In the genomic region with DNA sequence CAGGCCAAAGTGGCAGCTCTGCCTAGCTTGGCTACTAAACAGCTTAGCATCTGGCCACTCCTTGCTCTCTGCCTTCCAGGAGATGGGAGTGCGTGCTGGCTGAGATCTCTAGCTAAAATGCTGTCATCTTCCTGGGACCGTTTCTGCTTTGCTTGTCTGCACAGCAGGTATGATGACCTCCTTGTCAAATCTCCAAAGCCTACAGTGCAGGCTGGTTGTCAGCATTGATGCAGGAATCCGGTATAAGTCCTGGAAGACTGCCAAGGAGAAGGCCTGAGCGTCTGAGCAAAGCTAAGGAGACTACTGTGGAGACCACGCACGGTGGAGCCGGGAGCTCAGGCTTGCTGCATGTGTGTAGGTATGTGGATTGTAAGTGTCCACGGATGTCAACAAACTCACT, we compare ENCODE assay signal across 7 mouse cellular contexts. TPM values are rescaled to one million over a fixed set of nuclear protein-coding genes. Genes with fewer than 3 reads are reported as not detected.
A peak's percentile ranks its signal among the peaks of the same experiment; 100 is the strongest.
DNase-seq lines count a peak whose midpoint lies in the region; ATAC-seq and TF ChIP-seq lines count a peak whose summit lies in the region.

A gene (plus strand): TSS at position 173 of the 400 bp plus-strand sequence.

- intact Hi-C loops in left cerebral cortex, postnatal 36 days (cut with DNase I): no loop called here

- no peaks in the 10 kb centered on the region for H3K36me3 ChIP-seq in hindbrain, embryonic 12.5 days
- no peaks in the 10 kb centered on the region for H3K36me3 ChIP-seq in midbrain, embryonic 14.5 days (ENCODE audit: control insufficient read depth, insufficient read depth, low read length)

- no peak within 1 kb of the TSS for H3K4me3 ChIP-seq in cortical plate, adult 2 months (ENCODE audit: insufficient read depth, low read length)
- no peak within 1 kb of the TSS for H3K4me3 ChIP-seq in hindbrain, embryonic 12.5 days
- H3K4me3 ChIP-seq in midbrain, embryonic 14.5 days (replicated peaks; ENCODE audit: low read depth, low read length): no peak within 1 kb of the TSS

- WGBS in hindbrain, embryonic 12.5 days: 75% methylated on average over 8 of the region's 8 CpGs
- 77% methylated on average over 8 of the region's 8 CpGs for WGBS in midbrain, embryonic 14.5 days

- H3K9ac ChIP-seq in hindbrain, embryonic 12.5 days: no peak within 1 kb of the TSS
- H3K9ac ChIP-seq in midbrain, embryonic 14.5 days (replicated peaks; ENCODE audit: low read length): no peak within 1 kb of the TSS

- TF ChIP-seq CTCF in cortical plate, adult 2 months (IDR thresholded peaks at IDR 0.05; ENCODE audit: extremely low read depth, insufficient read depth, low read length): no peak

- no peak for ATAC-seq in hindbrain, embryonic 12.5 days (ENCODE audit: low FRiP score)
- no peak for ATAC-seq in midbrain, embryonic 14.5 days (ENCODE audit: low FRiP score, low TSS enrichment)

- H3K27me3 ChIP-seq in hindbrain, embryonic 12.5 days: no peaks in the 10 kb centered on the region
- no peaks in the 10 kb centered on the region for H3K27me3 ChIP-seq in midbrain, embryonic 14.5 days (ENCODE audit: control insufficient read depth, insufficient read depth, low read length)

- TF ChIP-seq POLR2A in cortical plate, adult 2 months (IDR thresholded peaks at IDR 0.05; ENCODE audit: extremely low read depth, insufficient read depth, low read length): no peak

- no peak within 1 kb of the TSS for H3K27ac ChIP-seq in cortical plate, adult 2 months (ENCODE audit: insufficient read depth, low read length)
- H3K27ac ChIP-seq in hindbrain, embryonic 12.5 days: no peak within 1 kb of the TSS
- H3K27ac ChIP-seq in midbrain, embryonic 14.5 days (replicated peaks; ENCODE audit: low read depth, low read length): no peak within 1 kb of the TSS

- DNase-seq in left cerebral cortex, adult 8-10 months (ENCODE audit: low spot score in 2 of 2): no peak
- no peak for DNase-seq in left cerebral cortex, postnatal 36 days (ENCODE audit: low spot score in 2 of 2)
- DNase-seq in midbrain, embryonic 14.5 days: peak; percentile 14
- DNase-seq in gastrocnemius, postnatal 4 days (ENCODE audit: low spot score in 2 of 2): no peak
- DNase-seq in natural killer cell, adult 2 months (ENCODE audit: low spot score in 2 of 2): no peak

- no peak within 1 kb of the TSS for H3K4me2 ChIP-seq in hindbrain, embryonic 12.5 days (replicated peaks)
- no peak within 1 kb of the TSS for H3K4me2 ChIP-seq in midbrain, embryonic 14.5 days (ENCODE audit: low read length)

- H3K4me1 ChIP-seq in cortical plate, adult 2 months (ENCODE audit: control insufficient read depth, insufficient read depth, low read length): no peaks in the 10 kb centered on the region
- H3K4me1 ChIP-seq in hindbrain, embryonic 12.5 days: no peaks in the 10 kb centered on the region
- H3K4me1 ChIP-seq in midbrain, embryonic 14.5 days (ENCODE audit: control insufficient read depth, insufficient read depth, low read length): no peaks in the 10 kb centered on the region

- H3K9me3 ChIP-seq in hindbrain, embryonic 12.5 days (replicated peaks): no peaks in the 10 kb centered on the region
- no peaks in the 10 kb centered on the region for H3K9me3 ChIP-seq in midbrain, embryonic 14.5 days (ENCODE audit: control insufficient read depth, low read length)

RNA-seq across cellular contexts. Expression of the gene that starts here (rescaled TPM):
- 10 to 100 TPM in 3 of 4 experiments, 1 to 10 TPM in 1; 9.9 to 12.4 (median 10.6) TPM for total RNA-seq in left cerebral cortex, adult 8-10 months (2022)
- 10 to 100 TPM in 1 of 2 experiments, 1 to 10 TPM in 1; 9.0 to 10.5 TPM for total RNA-seq in left cerebral cortex, postnatal 36 days (2021)
- 11.2 and 12.5 TPM in 2 replicates for polyA plus RNA-seq in cortical plate, adult 2 months (2012; rRNA removed)
- 17.6 and 18.2 TPM in 2 replicates for polyA plus RNA-seq in hindbrain, embryonic 12.5 days (2016; fragmentation: Nextera tagmentation; extraction: Ambion mirVana)
- polyA plus RNA-seq in midbrain, embryonic 14.5 days (2014; fragmentation: Nextera tagmentation; extraction: Ambion mirVana): 8.2 and 13.1 TPM in 2 replicates
- total RNA-seq in gastrocnemius, postnatal 4 days (2021): 1 to 10 TPM; 7.9 to 9.5 TPM
